Mouse (Mus musculus): ENCODE measurements around the gene Mrps34. TPM values are rescaled to one million over a fixed set of nuclear protein-coding genes. Genes with fewer than 3 reads are reported as not detected.

The Mrps34 gene
- polyA plus RNA-seq, 1 experiment from 2014 or later: 93.0 TPM

- Histone ChIP-seq H3K4me1 (peaks cover 23% of the 10 kb centered on the region), H3K9me3 (no peaks in the 10 kb centered on the region), H3K9ac (no peak overlapping the region), H3K4me2 (no peak overlapping the region), H3K27me3 (no peaks in the 10 kb centered on the region), H3K27ac (no peak overlapping the region), H3K4me3 (0 out of 2 replicates have a peak overlapping the region, but pooled peaks have one; percentile 4), H3K36me3 (peaks cover 36% of the 10 kb centered on the region)
- 87% methylated on average over 6 of the region's 6 CpGs for WGBS
- ATAC-seq (ENCODE audit: insufficient number of reproducible peaks, insufficient read depth, low FRiP score, low TSS enrichment, low read depth): no peak
These were observed 10.5 kb upstream of the Mrps34 start for GRCm38 (mm10) chr17:24884391-24884790.

- Histone ChIP-seq H3K4me3 (peak overlapping the region; percentile 82), H3K4me2 (peak overlapping the region; percentile 97), H3K9me3 (no peaks in the 10 kb centered on the region), H3K36me3 (peaks cover 48% of the 10 kb centered on the region), H3K4me1 (peaks cover 23% of the 10 kb centered on the region), H3K27me3 (no peaks in the 10 kb centered on the region), H3K27ac (no peak overlapping the region), H3K9ac (peak overlapping the region; percentile 80)
- no peak for ATAC-seq (ENCODE audit: insufficient number of reproducible peaks, insufficient read depth, low FRiP score, low TSS enrichment, low read depth)
- 23% methylated on average over 22 of the region's 22 CpGs for WGBS
These were observed 9.4 kb upstream of the Mrps34 start for GRCm38 (mm10) chr17:24885356-24886133.

GRCm38 (mm10) chr17:24886134-24886931 lies 8.6 kb upstream of the Mrps34 start, which contains the start of the genes Nubp2 and Spsb3:
Nubp2 (minus strand) TSS chr17:24886349.
Spsb3 (plus strand) TSS chr17:24886643.
- peaks cover 56% of the 10 kb centered on the region for H3K36me3 ChIP-seq

GRCm38 (mm10) chr17:24886932-24887271 lies 8.0 kb upstream of the Mrps34 start:
- peak overlapping the region; percentile 60; the same call in 1 of the 2 replicates for H3K27ac ChIP-seq
- H3K4me1 ChIP-seq: peaks cover 23% of the 10 kb centered on the region
- peaks cover 61% of the 10 kb centered on the region for H3K36me3 ChIP-seq
- ATAC-seq (ENCODE audit: insufficient number of reproducible peaks, insufficient read depth, low FRiP score, low TSS enrichment, low read depth): no peak
- peak overlapping the region; percentile 85 for H3K9ac ChIP-seq
- H3K4me3 ChIP-seq: peak overlapping the region; percentile 82
- H3K4me2 ChIP-seq: peak overlapping the region; percentile 89
- H3K9me3 ChIP-seq: no peaks in the 10 kb centered on the region
- no peaks in the 10 kb centered on the region for H3K27me3 ChIP-seq
- WGBS: 1% methylated on average over 18 of the region's 18 CpGs

More at GRCm38 (mm10) chr17:24886134-24886931, 8.6 kb upstream of the Mrps34 start, which contains the start of the genes Nubp2 and Spsb3:
- Histone ChIP-seq H3K9me3 (no peaks in the 10 kb centered on the region), H3K4me2 (peak within 1 kb of the TSS; percentile 97), H3K4me1 (peaks cover 23% of the 10 kb centered on the region), H3K27me3 (no peaks in the 10 kb centered on the region), H3K4me3 (peak within 1 kb of the TSS; percentile 82), H3K27ac (peak within 1 kb of the TSS; percentile 60; the same call in 1 of the 2 replicates), H3K9ac (peak within 1 kb of the TSS; percentile 85)
- under 1% methylated on average over 69 of the region's 69 CpGs for WGBS
- ATAC-seq (ENCODE audit: insufficient number of reproducible peaks, insufficient read depth, low FRiP score, low TSS enrichment, low read depth): peak; percentile 95

- peak overlapping the region; percentile 89 for H3K4me2 ChIP-seq
- H3K36me3 ChIP-seq: peaks cover 67% of the 10 kb centered on the region
- 66% methylated on average over 18 of the region's 18 CpGs for WGBS
These were observed 7.4 kb upstream of the Mrps34 start for GRCm38 (mm10) chr17:24887291-24888080.

GRCm38 (mm10) chr17:24888862-24889261 lies 6.1 kb upstream of the Mrps34 start:
- H3K4me3 ChIP-seq: no peak overlapping the region
- no peak overlapping the region for H3K27ac ChIP-seq
- no peaks in the 10 kb centered on the region for H3K27me3 ChIP-seq
- WGBS: 85% methylated on average over 3 of the region's 3 CpGs
- H3K9me3 ChIP-seq: no peaks in the 10 kb centered on the region
- no peak for ATAC-seq (ENCODE audit: insufficient number of reproducible peaks, insufficient read depth, low FRiP score, low TSS enrichment, low read depth)
- peaks cover 30% of the 10 kb centered on the region for H3K4me1 ChIP-seq
- peaks cover 66% of the 10 kb centered on the region for H3K36me3 ChIP-seq
- H3K4me2 ChIP-seq: peak overlapping the region; percentile 5; the same call in 1 of the 2 replicates
- peak overlapping the region; percentile 36 for H3K9ac ChIP-seq

More at GRCm38 (mm10) chr17:24887291-24888080, 7.4 kb upstream of the Mrps34 start:
- no peaks in the 10 kb centered on the region for H3K9me3 ChIP-seq
- peak overlapping the region; percentile 82 for H3K4me3 ChIP-seq
- H3K9ac ChIP-seq: peak overlapping the region; percentile 85
- peaks cover 23% of the 10 kb centered on the region for H3K4me1 ChIP-seq
- no peaks in the 10 kb centered on the region for H3K27me3 ChIP-seq
- no peak for ATAC-seq (ENCODE audit: insufficient number of reproducible peaks, insufficient read depth, low FRiP score, low TSS enrichment, low read depth)
- no peak overlapping the region for H3K27ac ChIP-seq

- ATAC-seq (ENCODE audit: insufficient number of reproducible peaks, insufficient read depth, low FRiP score, low TSS enrichment, low read depth): no peak
- no peak overlapping the region for H3K4me3 ChIP-seq
- H3K27ac ChIP-seq: no peak overlapping the region
- H3K4me2 ChIP-seq: no peak overlapping the region
- no peaks in the 10 kb centered on the region for H3K27me3 ChIP-seq
- no peak overlapping the region for H3K9ac ChIP-seq
- no peaks in the 10 kb centered on the region for H3K9me3 ChIP-seq
- H3K4me1 ChIP-seq: peaks cover 32% of the 10 kb centered on the region
- 88% methylated on average over 19 of the region's 19 CpGs for WGBS
- H3K36me3 ChIP-seq: peaks cover 53% of the 10 kb centered on the region
These were observed 4.5 kb upstream of the Mrps34 start for GRCm38 (mm10) chr17:24890151-24891092.

GRCm38 (mm10) chr17:24891321-24891720 lies 3.6 kb upstream of the Mrps34 start:
- Histone ChIP-seq H3K4me1 (peaks cover 38% of the 10 kb centered on the region), H3K36me3 (peaks cover 53% of the 10 kb centered on the region), H3K27ac (no peak overlapping the region), H3K9ac (no peak overlapping the region), H3K4me2 (no peak overlapping the region), H3K4me3 (no peak overlapping the region), H3K9me3 (no peaks in the 10 kb centered on the region), H3K27me3 (no peaks in the 10 kb centered on the region)
- WGBS: 86% methylated on average over 13 of the region's 13 CpGs
- no peak for ATAC-seq (ENCODE audit: insufficient number of reproducible peaks, insufficient read depth, low FRiP score, low TSS enrichment, low read depth)

- Histone ChIP-seq H3K36me3 (peaks cover 58% of the 10 kb centered on the region), H3K4me1 (peaks cover 42% of the 10 kb centered on the region), H3K9me3 (no peaks in the 10 kb centered on the region), H3K9ac (no peak overlapping the region; the same call in 1 of the 2 replicates), H3K27me3 (no peaks in the 10 kb centered on the region), H3K4me3 (no peak overlapping the region), H3K27ac (no peak overlapping the region), H3K4me2 (no peak overlapping the region)
- ATAC-seq (ENCODE audit: insufficient number of reproducible peaks, insufficient read depth, low FRiP score, low TSS enrichment, low read depth): no peak
- WGBS: 90% methylated on average over 12 of the region's 12 CpGs
These were observed 2.1 kb upstream of the Mrps34 start for GRCm38 (mm10) chr17:24892785-24893184.

GRCm38 (mm10) chr17:24893276-24893675 lies 1.6 kb upstream of the Mrps34 start:
- no peaks in the 10 kb centered on the region for H3K9me3 ChIP-seq
- H3K27me3 ChIP-seq: no peaks in the 10 kb centered on the region
- H3K9ac ChIP-seq: no peak overlapping the region; the same call in 1 of the 2 replicates
- no peak overlapping the region for H3K27ac ChIP-seq
- H3K36me3 ChIP-seq: peaks cover 62% of the 10 kb centered on the region
- peak overlapping the region; percentile 98; the same call in 1 of the 2 replicates for H3K4me2 ChIP-seq
- peaks cover 41% of the 10 kb centered on the region for H3K4me1 ChIP-seq
- peak overlapping the region; percentile 89 for H3K4me3 ChIP-seq
- WGBS: 97% methylated on average over 2 of the region's 2 CpGs
- ATAC-seq (ENCODE audit: insufficient number of reproducible peaks, insufficient read depth, low FRiP score, low TSS enrichment, low read depth): no peak
